Mouse (Mus musculus): ENCODE measurements around the gene Dtl. TPM values are rescaled to one million over a fixed set of nuclear protein-coding genes. Genes with fewer than 3 reads are reported as not detected.

Gene Dtl
- polyA plus RNA-seq, 1 experiment = 13.7 TPM

DNA sequence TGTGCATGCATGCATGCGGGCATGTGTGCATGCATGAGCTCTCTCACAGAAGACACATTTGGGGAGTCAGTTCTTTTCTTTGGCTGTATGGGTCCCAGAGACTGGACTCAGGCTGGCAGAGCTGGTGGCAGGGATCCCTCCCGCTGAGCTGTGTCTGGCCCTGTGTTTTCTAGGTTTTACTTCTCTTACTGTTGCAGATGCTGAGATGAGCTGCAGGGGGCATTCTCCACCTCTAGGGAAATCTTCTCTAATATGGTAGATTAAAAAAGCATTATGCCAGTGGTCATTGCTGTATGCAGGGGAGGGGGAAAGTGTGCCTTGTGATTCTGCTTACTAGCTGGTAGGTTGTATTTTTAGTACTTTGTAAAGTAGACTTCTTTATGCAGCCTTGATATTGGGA is 10.4 kb upstream of the Dtl start:
- H3K27me3 ChIP-seq (ENCODE audit: control insufficient read depth, insufficient read depth, low read length) = no peaks in the 10 kb centered on the region
- peaks cover 67% of the 10 kb centered on the region for H3K36me3 ChIP-seq (ENCODE audit: control insufficient read depth, insufficient read depth, low read length)
- no peak for DNase-seq
- no peak overlapping the region for H3K4me3 ChIP-seq (ENCODE audit: control insufficient read depth, insufficient read depth, low read length)
- TF ChIP-seq POLR2A (IDR thresholded peaks at IDR 0.05; ENCODE audit: control insufficient read depth, extremely low read depth, insufficient read depth, low read length, poor library complexity) = no peak
- TF ChIP-seq CTCF (IDR thresholded peaks at IDR 0.05; ENCODE audit: borderline replicate concordance, control insufficient read depth, extremely low read depth, insufficient read depth, low read length, poor library complexity) = no peak
- no peak overlapping the region for H3K27ac ChIP-seq (ENCODE audit: control insufficient read depth, insufficient read depth, low read length)
- 93% methylated on average over 2 of the region's 2 CpGs for WGBS
- no peaks in the 10 kb centered on the region for H3K4me1 ChIP-seq (replicated peaks; ENCODE audit: control insufficient read depth, insufficient read depth, low read length)

DNA sequence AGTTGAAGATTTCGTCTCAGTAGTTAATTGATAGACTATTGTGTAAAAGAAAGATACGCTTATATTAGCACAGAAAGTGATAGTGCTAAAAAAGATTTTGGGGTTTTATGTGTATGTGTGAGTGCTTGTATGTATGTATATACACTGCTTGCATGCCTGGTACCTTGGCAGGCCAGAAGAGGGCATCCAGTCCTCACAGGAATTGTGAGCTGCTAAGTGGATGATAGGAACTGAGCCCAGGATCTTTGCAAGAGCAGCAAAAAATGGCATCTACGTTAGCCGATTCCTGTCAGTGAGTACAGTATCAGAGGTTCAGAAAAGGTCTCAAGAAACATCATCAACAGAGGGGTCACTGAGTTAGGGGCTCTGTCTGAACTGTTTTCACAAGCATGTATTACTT is 9.1 kb upstream of the Dtl start:
- H3K36me3 ChIP-seq (ENCODE audit: control insufficient read depth, insufficient read depth, low read length) = peaks cover 63% of the 10 kb centered on the region
- no peak overlapping the region for H3K4me3 ChIP-seq (ENCODE audit: control insufficient read depth, insufficient read depth, low read length)
- WGBS = 98% methylated on average over 4 of the region's 4 CpGs
- no peak overlapping the region for H3K27ac ChIP-seq (ENCODE audit: control insufficient read depth, insufficient read depth, low read length)
- DNase-seq = no peak
- H3K4me1 ChIP-seq (replicated peaks; ENCODE audit: control insufficient read depth, insufficient read depth, low read length) = no peaks in the 10 kb centered on the region; the same call in 1 of the 2 replicates
- TF ChIP-seq CTCF (IDR thresholded peaks at IDR 0.05; ENCODE audit: borderline replicate concordance, control insufficient read depth, extremely low read depth, insufficient read depth, low read length, poor library complexity) (no peak), POLR2A (IDR thresholded peaks at IDR 0.05; ENCODE audit: control insufficient read depth, extremely low read depth, insufficient read depth, low read length, poor library complexity) (no peak)
- H3K27me3 ChIP-seq (ENCODE audit: control insufficient read depth, insufficient read depth, low read length) = no peaks in the 10 kb centered on the region

DNA sequence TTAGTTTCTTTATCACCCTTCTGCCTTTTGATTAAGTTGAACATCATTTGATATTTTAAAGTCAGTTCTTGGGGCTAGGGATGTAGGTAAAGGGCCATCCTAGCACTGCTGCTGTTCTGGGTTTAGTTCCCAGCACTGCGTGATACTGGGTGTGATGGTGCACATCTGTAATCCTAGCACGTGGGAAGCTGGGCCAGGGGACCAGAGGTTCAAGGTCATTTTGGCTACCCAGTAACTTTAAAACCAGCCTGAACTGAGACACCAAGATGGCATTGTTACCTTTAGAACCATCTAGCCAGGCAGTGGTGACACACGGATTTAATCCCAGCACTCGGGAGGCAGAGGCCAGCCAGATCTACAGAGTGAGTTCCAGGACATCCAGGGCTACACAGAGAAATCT is 8.5 kb upstream of the Dtl start:
- no peaks in the 10 kb centered on the region for H3K27me3 ChIP-seq (ENCODE audit: control insufficient read depth, insufficient read depth, low read length)
- TF ChIP-seq POLR2A (IDR thresholded peaks at IDR 0.05; ENCODE audit: control insufficient read depth, extremely low read depth, insufficient read depth, low read length, poor library complexity) (no peak), CTCF (IDR thresholded peaks at IDR 0.05; ENCODE audit: borderline replicate concordance, control insufficient read depth, extremely low read depth, insufficient read depth, low read length, poor library complexity) (no peak)
- peaks cover 58% of the 10 kb centered on the region for H3K36me3 ChIP-seq (ENCODE audit: control insufficient read depth, insufficient read depth, low read length)

DNA sequence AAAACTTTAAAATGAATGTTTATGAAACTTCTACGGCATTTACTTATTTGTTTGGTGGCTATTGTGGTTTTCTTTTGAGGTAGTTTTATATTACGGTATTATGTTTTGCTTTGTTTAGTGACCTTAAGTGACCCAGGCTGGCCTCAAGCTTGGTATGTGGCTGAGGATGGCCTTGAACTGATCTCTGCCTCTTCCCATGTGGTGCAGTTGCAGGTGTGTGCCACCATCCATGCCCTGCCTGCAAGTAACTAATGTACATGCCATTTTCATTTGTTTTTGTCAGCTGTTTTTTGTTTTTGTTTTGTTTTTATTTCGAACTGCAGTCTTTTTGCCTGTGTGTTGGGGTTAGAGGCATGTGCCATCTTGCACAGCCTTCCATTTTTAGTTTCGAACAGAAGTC is 6.3 kb upstream of the Dtl start:
- no peak for DNase-seq
- no peak overlapping the region for H3K27ac ChIP-seq (ENCODE audit: control insufficient read depth, insufficient read depth, low read length)
- H3K27me3 ChIP-seq (ENCODE audit: control insufficient read depth, insufficient read depth, low read length) = no peaks in the 10 kb centered on the region
- peaks cover 36% of the 10 kb centered on the region for H3K36me3 ChIP-seq (ENCODE audit: control insufficient read depth, insufficient read depth, low read length)
- TF ChIP-seq CTCF (IDR thresholded peaks at IDR 0.05; ENCODE audit: borderline replicate concordance, control insufficient read depth, extremely low read depth, insufficient read depth, low read length, poor library complexity) (no peak), POLR2A (IDR thresholded peaks at IDR 0.05; ENCODE audit: control insufficient read depth, extremely low read depth, insufficient read depth, low read length, poor library complexity) (no peak)
- no peak overlapping the region for H3K4me3 ChIP-seq (ENCODE audit: control insufficient read depth, insufficient read depth, low read length)
- H3K4me1 ChIP-seq (replicated peaks; ENCODE audit: control insufficient read depth, insufficient read depth, low read length) = peaks cover 8% of the 10 kb centered on the region
- 97% methylated on average over 4 of the region's 4 CpGs for WGBS

More for the DNA sequence above, 8.5 kb upstream of the Dtl start:
- no peak for DNase-seq
- whole genome bisulfite sequencing = 98% methylated on average over 4 of the region's 4 CpGs
- Histone ChIP-seq H3K4me3 (ENCODE audit: control insufficient read depth, insufficient read depth, low read length) (no peak overlapping the region), H3K27ac (ENCODE audit: control insufficient read depth, insufficient read depth, low read length) (no peak overlapping the region), H3K4me1 (replicated peaks; ENCODE audit: control insufficient read depth, insufficient read depth, low read length) (peaks cover 3% of the 10 kb centered on the region; the same call in 1 of the 2 replicates)

DNA sequence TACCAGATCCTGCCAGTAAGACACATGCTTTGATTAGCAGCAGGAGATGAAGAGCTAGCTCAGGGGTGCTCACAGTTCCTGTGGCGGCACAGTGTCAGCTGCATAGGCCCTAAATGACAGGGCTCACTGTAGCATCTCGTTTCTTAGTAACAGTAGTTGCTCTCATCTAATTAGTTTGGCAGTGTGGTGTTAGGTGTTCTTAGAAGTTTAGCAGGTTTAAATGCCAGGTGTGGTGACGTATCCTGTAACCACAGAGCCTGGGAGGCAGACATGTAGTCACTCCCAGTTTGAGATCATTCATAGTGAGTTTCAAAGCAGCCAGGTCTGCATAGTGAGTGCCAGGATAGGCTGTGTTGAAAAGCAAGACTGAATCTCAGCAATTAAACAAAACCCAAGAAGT is 4.2 kb upstream of the Dtl start:
- Histone ChIP-seq H3K27me3 (ENCODE audit: control insufficient read depth, insufficient read depth, low read length) (no peaks in the 10 kb centered on the region), H3K36me3 (ENCODE audit: control insufficient read depth, insufficient read depth, low read length) (peaks cover 18% of the 10 kb centered on the region), H3K27ac (ENCODE audit: control insufficient read depth, insufficient read depth, low read length) (no peak overlapping the region), H3K4me3 (ENCODE audit: control insufficient read depth, insufficient read depth, low read length) (no peak overlapping the region), H3K4me1 (replicated peaks; ENCODE audit: control insufficient read depth, insufficient read depth, low read length) (peaks cover 8% of the 10 kb centered on the region)
- TF ChIP-seq POLR2A (IDR thresholded peaks at IDR 0.05; ENCODE audit: control insufficient read depth, extremely low read depth, insufficient read depth, low read length, poor library complexity) = no peak
- no peak for TF ChIP-seq CTCF (IDR thresholded peaks at IDR 0.05; ENCODE audit: borderline replicate concordance, control insufficient read depth, extremely low read depth, insufficient read depth, low read length, poor library complexity)
- WGBS = 31% methylated on average over 3 of the region's 3 CpGs
- no peak for DNase-seq

DNA sequence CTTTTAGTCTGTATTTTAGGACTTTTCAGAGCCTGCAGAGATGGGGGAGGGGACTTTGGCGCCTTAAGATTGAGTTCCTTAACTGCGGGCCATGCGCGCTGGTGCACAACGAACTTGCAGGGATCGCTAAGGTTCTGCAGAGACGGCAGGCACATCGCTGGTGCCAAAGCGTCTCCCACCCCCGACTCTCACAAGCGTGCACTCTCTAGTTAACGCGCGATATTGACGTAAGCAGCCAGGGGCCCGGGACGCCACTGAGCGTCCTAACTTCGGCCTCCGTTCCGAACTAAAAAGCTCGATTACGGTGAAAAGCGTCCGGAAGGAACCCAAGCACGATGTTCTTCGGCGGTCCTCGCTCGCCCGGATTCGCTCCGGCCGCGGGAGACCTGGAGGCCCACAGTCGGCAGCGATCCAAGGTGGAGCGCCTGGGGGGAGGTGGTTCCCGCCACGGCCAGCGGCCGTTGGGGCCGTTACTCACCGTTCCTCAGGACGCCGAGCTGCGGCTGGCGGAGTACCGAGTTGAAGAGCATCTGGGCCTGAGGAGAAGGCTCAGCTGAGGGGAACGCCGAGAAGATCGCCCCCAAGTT is 380 bp downstream of the Dtl start:
- H3K36me3 ChIP-seq (ENCODE audit: control insufficient read depth, insufficient read depth, low read length) = no peaks in the 10 kb centered on the region
- peak overlapping the region; percentile 60 for H3K4me3 ChIP-seq (ENCODE audit: control insufficient read depth, insufficient read depth, low read length)
- no peak for TF ChIP-seq CTCF (IDR thresholded peaks at IDR 0.05; ENCODE audit: borderline replicate concordance, control insufficient read depth, extremely low read depth, insufficient read depth, low read length, poor library complexity)
- TF ChIP-seq POLR2A (IDR thresholded peaks at IDR 0.05; ENCODE audit: control insufficient read depth, extremely low read depth, insufficient read depth, low read length, poor library complexity) = no peak
- H3K27ac ChIP-seq (ENCODE audit: control insufficient read depth, insufficient read depth, low read length) = peak overlapping the region; percentile 0; the same call in 1 of the 2 replicates
- H3K27me3 ChIP-seq (ENCODE audit: control insufficient read depth, insufficient read depth, low read length) = no peaks in the 10 kb centered on the region
- under 1% methylated on average over 52 of the region's 52 CpGs for WGBS
- peak; percentile 65 for DNase-seq
- H3K4me1 ChIP-seq (replicated peaks; ENCODE audit: control insufficient read depth, insufficient read depth, low read length) = peaks cover 10% of the 10 kb centered on the region

Data from thymus, adult 2 months (tissue).